Mouse (Mus musculus): ENCODE measurements at regions not wholly inside any gene's neighbourhood (a gene's known extent, or its start where the extent isn't known, plus 50 kb on each side); places are given as distances from the start of the nearest gene placed in this dataset.
"Not testable (repeated sequence)": the region's sequence is repeated elsewhere in the genome, so short reads cannot be mapped to it uniquely, and the experiment has no call there.

DNA sequence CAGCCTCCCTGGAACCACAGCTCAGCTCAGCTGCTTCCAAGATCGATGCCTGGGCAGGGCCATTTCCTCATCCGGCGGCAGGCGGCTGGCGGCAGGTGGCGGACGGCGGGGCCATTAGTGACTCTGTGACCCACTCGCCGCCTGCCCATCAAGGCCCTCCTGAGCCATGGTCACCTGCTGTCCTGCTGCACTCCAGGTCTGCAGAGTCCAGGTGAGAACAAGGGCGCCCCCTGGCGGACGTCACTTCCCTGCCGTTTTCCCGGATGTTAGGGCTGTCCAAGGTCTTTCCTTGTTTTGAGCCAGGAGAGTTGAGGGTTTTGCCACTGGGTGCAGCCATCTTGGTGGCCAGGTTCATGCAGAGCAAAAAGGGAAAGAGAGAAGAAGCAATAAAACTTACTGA is 134.7 kb downstream of the Katnal1 start:
- Histone ChIP-seq H3K4me2 (ENCODE audit: low read length) (no peak overlapping the region), H3K27me3 (ENCODE audit: insufficient read depth, low read length) (no peaks in the 10 kb centered on the region), H3K4me3 (replicated peaks; ENCODE audit: low read depth, low read length) (no peak overlapping the region), H3K36me3 (ENCODE audit: insufficient read depth, low read length) (no peaks in the 10 kb centered on the region), H3K9me3 (replicated peaks; ENCODE audit: low read length) (no peaks in the 10 kb centered on the region), H3K4me1 (replicated peaks; ENCODE audit: insufficient read depth, low read length) (peaks cover 12% of the 10 kb centered on the region; the same call in 1 of the 2 replicates), H3K27ac (no peak overlapping the region), H3K9ac (ENCODE audit: low read depth, low read length) (no peak overlapping the region)
- TF ChIP-seq CTCF (IDR thresholded peaks at IDR 0.05; ENCODE audit: low read depth): peak; percentile 90
- DNase-seq (ENCODE audit: low spot score) (peak; percentile 61), ATAC-seq (replicated peaks; ENCODE audit: low FRiP score, low read depth) (no peak)
- 28% methylated on average over 15 of the region's 15 CpGs for WGBS

DNA sequence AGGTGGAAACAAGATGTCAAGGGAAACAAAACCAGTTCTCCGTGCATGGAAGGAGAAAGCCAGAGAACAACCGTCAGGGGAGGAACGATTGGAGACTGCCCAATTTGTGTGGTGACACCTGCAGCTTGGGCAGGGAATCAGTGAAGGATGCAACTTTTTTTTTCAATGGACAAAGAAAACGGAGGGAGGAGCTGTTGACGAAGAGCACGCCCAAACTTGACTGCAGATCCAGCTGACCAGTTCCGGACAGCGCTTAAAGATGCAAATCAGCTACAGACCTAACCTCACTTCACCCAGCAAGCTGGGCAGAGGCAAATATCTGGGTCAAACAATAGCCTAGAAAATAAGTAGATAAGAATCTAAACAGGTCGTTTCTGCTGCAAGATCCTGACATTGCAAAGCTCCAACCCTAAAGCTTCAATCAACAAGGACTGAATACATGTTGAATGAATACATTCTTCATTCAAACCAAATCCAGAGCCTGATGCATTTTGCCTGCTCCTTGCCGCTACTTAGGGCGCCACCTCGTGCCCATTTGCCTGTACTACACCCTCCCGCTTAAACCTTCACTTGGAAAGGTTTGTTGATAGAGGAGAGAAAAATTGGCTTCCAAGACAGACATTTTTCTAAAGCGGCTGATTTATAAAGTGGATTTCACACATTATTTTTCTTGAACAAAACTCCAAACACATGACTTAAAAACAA is 136.2 kb downstream of the Katnal1 start:
- no peaks in the 10 kb centered on the region for H3K36me3 ChIP-seq (ENCODE audit: insufficient read depth, low read length)
- no peak overlapping the region for H3K9ac ChIP-seq (ENCODE audit: low read depth, low read length)
- TF ChIP-seq CTCF (IDR thresholded peaks at IDR 0.05; ENCODE audit: low read depth): peak; percentile 99
- H3K4me1 ChIP-seq (replicated peaks; ENCODE audit: insufficient read depth, low read length): peaks cover 13% of the 10 kb centered on the region; the same call in 1 of the 2 replicates
- peak; percentile 91 for DNase-seq (ENCODE audit: low spot score)
- 0 out of 2 replicates have a peak overlapping the region, but pooled peaks have one; percentile 13 for H3K27ac ChIP-seq
- WGBS: 7% methylated on average over 14 of the region's 14 CpGs
- H3K4me3 ChIP-seq (replicated peaks; ENCODE audit: low read depth, low read length): no peak overlapping the region
- ATAC-seq (replicated peaks; ENCODE audit: low FRiP score, low read depth): no peak
- peak overlapping the region; percentile 24; the same call in 1 of the 2 replicates for H3K4me2 ChIP-seq (ENCODE audit: low read length)
- no peaks in the 10 kb centered on the region for H3K9me3 ChIP-seq (replicated peaks; ENCODE audit: low read length)
- H3K27me3 ChIP-seq (ENCODE audit: insufficient read depth, low read length): no peaks in the 10 kb centered on the region

DNA sequence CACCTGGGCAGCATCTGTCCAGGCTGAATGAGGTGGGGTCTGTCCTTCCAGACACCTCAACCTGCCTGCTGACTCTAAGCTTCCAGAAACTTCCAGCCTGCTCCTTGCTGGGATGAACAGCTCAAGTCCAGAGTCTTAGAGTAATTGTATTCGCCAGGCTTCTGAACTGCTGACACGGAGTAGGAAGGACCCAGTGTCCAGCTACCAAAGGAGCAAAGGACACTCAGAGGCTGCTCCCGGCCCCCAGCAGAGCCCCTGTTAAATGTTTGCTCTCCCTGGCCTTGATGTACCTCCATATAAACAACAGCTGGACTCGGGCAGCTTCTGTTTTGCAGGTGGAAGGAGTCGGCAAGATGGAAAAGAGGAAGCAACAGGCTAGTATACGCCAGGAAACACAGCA is 137.5 kb downstream of the Katnal1 start:
- no peaks in the 10 kb centered on the region for H3K9me3 ChIP-seq (replicated peaks; ENCODE audit: low read length)
- H3K27me3 ChIP-seq (ENCODE audit: insufficient read depth, low read length): no peaks in the 10 kb centered on the region
- no peak overlapping the region for H3K9ac ChIP-seq (ENCODE audit: low read depth, low read length)
- H3K4me2 ChIP-seq (ENCODE audit: low read length): no peak overlapping the region
- no peak for DNase-seq (ENCODE audit: low spot score)
- peaks cover 13% of the 10 kb centered on the region; the same call in 1 of the 2 replicates for H3K4me1 ChIP-seq (replicated peaks; ENCODE audit: insufficient read depth, low read length)
- no peak overlapping the region; the same call in 1 of the 2 replicates for H3K27ac ChIP-seq
- no peak overlapping the region for H3K4me3 ChIP-seq (replicated peaks; ENCODE audit: low read depth, low read length)
- TF ChIP-seq CTCF (IDR thresholded peaks at IDR 0.05; ENCODE audit: low read depth): no peak
- 64% methylated on average over 6 of the region's 6 CpGs for WGBS
- no peaks in the 10 kb centered on the region for H3K36me3 ChIP-seq (ENCODE audit: insufficient read depth, low read length)
- no peak for ATAC-seq (replicated peaks; ENCODE audit: low FRiP score, low read depth)

DNA sequence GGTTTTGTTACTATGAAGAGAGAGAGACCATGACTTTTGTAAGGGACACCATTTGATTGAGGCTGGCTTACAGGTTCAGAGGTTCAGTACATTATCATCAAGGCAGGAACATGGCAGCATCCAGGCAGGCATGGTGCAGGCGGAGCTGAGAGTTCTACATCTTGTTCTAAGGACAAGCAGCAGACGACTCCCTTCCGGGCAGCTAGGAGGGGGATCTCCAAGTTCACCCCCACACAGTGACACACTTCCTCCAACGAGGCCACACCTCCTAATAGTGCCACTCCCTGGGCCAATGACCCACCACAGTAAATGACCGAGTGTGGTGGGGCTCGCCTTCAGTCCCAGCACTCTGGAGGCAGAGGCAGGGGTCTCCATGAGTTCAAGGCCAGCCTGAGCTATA is 138.8 kb downstream of the Katnal1 start:
- peaks cover 13% of the 10 kb centered on the region; the same call in 1 of the 2 replicates for H3K4me1 ChIP-seq (replicated peaks; ENCODE audit: insufficient read depth, low read length)
- 71% methylated on average over 6 of the region's 6 CpGs for WGBS
- ATAC-seq (replicated peaks; ENCODE audit: low FRiP score, low read depth): not testable (repeated sequence)

DNA sequence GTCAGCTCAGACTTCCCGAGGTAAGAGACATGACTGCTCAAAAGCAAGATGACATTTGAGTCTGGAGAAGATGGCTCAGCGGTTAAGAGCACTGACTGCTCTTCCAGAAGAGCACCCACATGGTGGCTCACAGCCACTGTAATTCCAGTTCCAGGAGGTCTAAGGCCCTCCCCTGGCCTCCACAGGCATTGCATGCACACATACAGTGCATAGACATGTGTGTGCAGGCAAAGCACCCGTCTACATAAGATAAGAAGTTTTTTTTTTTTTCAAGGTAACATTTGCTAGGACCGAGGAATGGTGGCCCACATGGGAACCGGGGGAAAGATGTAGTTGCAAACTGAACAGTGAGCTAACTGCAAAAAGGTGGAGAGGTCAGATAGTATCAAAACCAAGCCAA is 139.3 kb downstream of the Katnal1 start:
- peak overlapping the region; percentile 90 for H3K27ac ChIP-seq
- 65% methylated on average over 5 of the region's 5 CpGs for WGBS
- H3K4me1 ChIP-seq (replicated peaks; ENCODE audit: insufficient read depth, low read length): peaks cover 13% of the 10 kb centered on the region; the same call in 1 of the 2 replicates
- DNase-seq (ENCODE audit: low spot score) (no peak), ATAC-seq (replicated peaks; ENCODE audit: low FRiP score, low read depth) (no peak; the same call in 1 of the 2 replicates)
- no peak overlapping the region for H3K4me2 ChIP-seq (ENCODE audit: low read length)
- TF ChIP-seq CTCF (IDR thresholded peaks at IDR 0.05; ENCODE audit: low read depth): peak; percentile 48; the same call in 1 of the 2 replicates
- H3K9ac ChIP-seq (ENCODE audit: low read depth, low read length): no peak overlapping the region
- H3K9me3 ChIP-seq (replicated peaks; ENCODE audit: low read length): no peaks in the 10 kb centered on the region
- no peaks in the 10 kb centered on the region for H3K27me3 ChIP-seq (ENCODE audit: insufficient read depth, low read length)
- H3K36me3 ChIP-seq (ENCODE audit: insufficient read depth, low read length): no peaks in the 10 kb centered on the region
- no peak overlapping the region for H3K4me3 ChIP-seq (replicated peaks; ENCODE audit: low read depth, low read length)

More for the DNA sequence above, 138.8 kb downstream of the Katnal1 start:
- not testable (repeated sequence) for H3K4me3 ChIP-seq (replicated peaks; ENCODE audit: low read depth, low read length); H3K27ac ChIP-seq; H3K27me3 ChIP-seq (ENCODE audit: insufficient read depth, low read length); H3K4me2 ChIP-seq (ENCODE audit: low read length); H3K9me3 ChIP-seq (replicated peaks; ENCODE audit: low read length); DNase-seq (ENCODE audit: low spot score); H3K9ac ChIP-seq (ENCODE audit: low read depth, low read length); H3K36me3 ChIP-seq (ENCODE audit: insufficient read depth, low read length)

DNA sequence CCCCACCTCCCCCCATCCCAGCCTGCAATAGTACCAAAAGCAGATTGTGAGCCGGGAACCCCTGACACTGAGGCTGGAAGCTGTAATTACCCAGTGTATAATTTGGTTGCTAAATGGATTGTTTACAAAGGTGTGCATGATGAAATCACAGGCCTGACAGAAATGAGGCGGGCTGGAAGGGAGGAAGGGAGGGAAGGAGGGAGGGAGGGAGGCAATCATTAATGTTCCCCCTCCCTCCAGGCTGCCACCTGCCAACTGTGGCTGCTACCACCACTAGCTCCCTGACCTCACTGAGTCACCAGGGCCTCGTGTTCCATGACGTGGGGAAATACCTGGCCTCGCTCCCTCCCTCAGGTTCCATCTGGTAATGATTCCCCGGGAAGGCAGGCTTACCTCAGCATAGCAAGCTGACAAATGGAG is 140.0 kb downstream of the Katnal1 start:
- H3K4me1 ChIP-seq (replicated peaks; ENCODE audit: insufficient read depth, low read length): peaks cover 13% of the 10 kb centered on the region; the same call in 1 of the 2 replicates
- no peak overlapping the region for H3K4me2 ChIP-seq (ENCODE audit: low read length)
- H3K36me3 ChIP-seq (ENCODE audit: insufficient read depth, low read length): no peaks in the 10 kb centered on the region
- WGBS: 19% methylated on average over 6 of the region's 6 CpGs
- TF ChIP-seq CTCF (IDR thresholded peaks at IDR 0.05; ENCODE audit: low read depth): no peak
- H3K4me3 ChIP-seq (replicated peaks; ENCODE audit: low read depth, low read length): no peak overlapping the region
- ATAC-seq (replicated peaks; ENCODE audit: low FRiP score, low read depth) (peak; percentile 90), DNase-seq (ENCODE audit: low spot score) (peak; percentile 80)
- no peaks in the 10 kb centered on the region for H3K9me3 ChIP-seq (replicated peaks; ENCODE audit: low read length)
- no peaks in the 10 kb centered on the region for H3K27me3 ChIP-seq (ENCODE audit: insufficient read depth, low read length)
- H3K27ac ChIP-seq: peak overlapping the region; percentile 90
- H3K9ac ChIP-seq (ENCODE audit: low read depth, low read length): no peak overlapping the region
